8 mouse cellular contexts compared by ENCODE assay signal in genomic region chr8:110845821-110846404, GRCm38 (mm10). TPM values are rescaled to one million over a fixed set of nuclear protein-coding genes. Genes with fewer than 3 reads are reported as not detected.
DNase-seq lines count a peak whose midpoint lies in the region; ATAC-seq and TF ChIP-seq lines count a peak whose summit lies in the region.

No protein-coding gene starts in this region.

- no peaks in the 10 kb centered on the region for H3K9me3 ChIP-seq in lung, postnatal 0 days (ENCODE audit: low read length)
- H3K9me3 ChIP-seq in heart, postnatal 0 days (replicated peaks; ENCODE audit: control insufficient read depth, low read length): no peaks in the 10 kb centered on the region
- no peaks in the 10 kb centered on the region for H3K9me3 ChIP-seq in midbrain, embryonic 10.5 days (replicated peaks)

- H3K27me3 ChIP-seq in lung, postnatal 0 days (replicated peaks; ENCODE audit: insufficient read depth, low read length): no peaks in the 10 kb centered on the region
- H3K27me3 ChIP-seq in heart, postnatal 0 days (ENCODE audit: control insufficient read depth, insufficient read depth, low read length): no peaks in the 10 kb centered on the region
- H3K27me3 ChIP-seq in midbrain, embryonic 10.5 days (ENCODE audit: low read depth, poor library complexity, severe bottlenecking): no peaks in the 10 kb centered on the region

- no peaks in the 10 kb centered on the region; the same call in 1 of the 2 replicates for H3K4me1 ChIP-seq in lung, postnatal 0 days (ENCODE audit: insufficient read depth, low read depth, low read length)
- H3K4me1 ChIP-seq in heart, postnatal 0 days (ENCODE audit: control insufficient read depth, insufficient read depth): peaks cover 18% of the 10 kb centered on the region
- peaks cover 26% of the 10 kb centered on the region for H3K4me1 ChIP-seq in midbrain, embryonic 10.5 days

- TF ChIP-seq CTCF in lung, postnatal 0 days (IDR thresholded peaks at IDR 0.05): no peak
- TF ChIP-seq CTCF in heart, postnatal 0 days (IDR thresholded peaks at IDR 0.05; ENCODE audit: low read depth): no peak

- peak; percentile 33 for DNase-seq in lung, postnatal 0 days (ENCODE audit: low spot score)
- no peak for DNase-seq in lung, postnatal 36 days
- DNase-seq in c-Kit-positive CD71-negative TER-119-negative erythroid progenitor cells, embryonic 14.5 days (ENCODE audit: low read depth): peak; percentile 7
- DNase-seq in heart, postnatal 0 days (ENCODE audit: low spot score): peak; percentile 6
- DNase-seq in midbrain, embryonic 10.5 days (ENCODE audit: low spot score): no peak
- DNase-seq in ovary, postnatal 14 days (ENCODE audit: low spot score): no peak
- no peak for DNase-seq in frontal cortex, postnatal 25 days (ENCODE audit: low spot score in 2 of 2)
- DNase-seq in layer of hippocampus, postnatal 14 days (ENCODE audit: low spot score in 2 of 2): no peak

- peak overlapping the region; percentile 87 for H3K27ac ChIP-seq in lung, postnatal 0 days (ENCODE audit: low read length)
- peak overlapping the region; percentile 85 for H3K27ac ChIP-seq in heart, postnatal 0 days (ENCODE audit: low read depth)
- peak overlapping the region; percentile 98 for H3K27ac ChIP-seq in midbrain, embryonic 10.5 days (replicated peaks)

- no peak for TF ChIP-seq EP300 in lung, postnatal 0 days (IDR thresholded peaks at IDR 0.05)
- TF ChIP-seq EP300 in heart, postnatal 0 days (IDR thresholded peaks at IDR 0.05; ENCODE audit: low read depth): no peak

- no peak for ATAC-seq in lung, postnatal 0 days
- no peak for ATAC-seq in heart, postnatal 0 days (ENCODE audit: insufficient read depth, low read depth)

- peak overlapping the region; percentile 60 for H3K4me2 ChIP-seq in lung, postnatal 0 days (replicated peaks; ENCODE audit: low read depth, low read length)
- H3K4me2 ChIP-seq in heart, postnatal 0 days (ENCODE audit: low read depth, low read length): peak overlapping the region; percentile 83

- H3K9ac ChIP-seq in lung, postnatal 0 days (replicated peaks; ENCODE audit: low read depth): peak overlapping the region; percentile 85
- peak overlapping the region; percentile 78 for H3K9ac ChIP-seq in heart, postnatal 0 days (replicated peaks; ENCODE audit: low read depth, low read length)

- WGBS in lung, postnatal 0 days: 2% methylated on average over 17 of the region's 17 CpGs
- WGBS in heart, postnatal 0 days: 2% methylated on average over 17 of the region's 17 CpGs
- WGBS in midbrain, embryonic 10.5 days: 15% methylated on average over 17 of the region's 17 CpGs

- H3K4me3 ChIP-seq in lung, postnatal 0 days (ENCODE audit: low read depth, low read length): peak overlapping the region; percentile 79
- H3K4me3 ChIP-seq in heart, postnatal 0 days (ENCODE audit: low read depth, low read length): peak overlapping the region; percentile 65
- H3K4me3 ChIP-seq in midbrain, embryonic 10.5 days: peak overlapping the region; percentile 94

- H3K36me3 ChIP-seq in lung, postnatal 0 days (ENCODE audit: insufficient read depth, low read length): peaks cover 24% of the 10 kb centered on the region
- H3K36me3 ChIP-seq in heart, postnatal 0 days (replicated peaks; ENCODE audit: control insufficient read depth, insufficient read depth, low read length): peaks cover 49% of the 10 kb centered on the region
- peaks cover 57% of the 10 kb centered on the region for H3K36me3 ChIP-seq in midbrain, embryonic 10.5 days

RNA-seq across cellular contexts. Expression of gene Cog4, which starts 0.5 kb away (rescaled TPM):
- 43.3 and 46.4 TPM in 2 replicates for polyA plus RNA-seq in lung, postnatal 0 days (2015; fragmentation: Nextera tagmentation; extraction: Ambion mirVana)
- total RNA-seq in heart, postnatal 0 days (2014; rRNA removed; ENCODE audit: low replicate concordance): 47.2 and 66.3 TPM in 2 replicates
- 54.2 and 55.8 TPM in 2 replicates for polyA plus RNA-seq in heart, postnatal 0 days (2015; fragmentation: Nextera tagmentation; extraction: Ambion mirVana)
- 75.4 and 78.2 TPM in 2 replicates for polyA plus RNA-seq in midbrain, embryonic 10.5 days (2016; fragmentation: Nextera tagmentation; extraction: Ambion mirVana)
- 10 to 100 TPM; 60.8 to 65.7 TPM for total RNA-seq in layer of hippocampus, postnatal 14 days (2021)

RNA-seq across cellular contexts. Expression of gene Sf3b3, which starts 0.7 kb away (rescaled TPM):
- 41.1 and 45.3 TPM in 2 replicates for polyA plus RNA-seq in lung, postnatal 0 days (2015; fragmentation: Nextera tagmentation; extraction: Ambion mirVana)
- total RNA-seq in heart, postnatal 0 days (2014; rRNA removed; ENCODE audit: low replicate concordance): 47.3 and 68.3 TPM in 2 replicates
- 32.5 and 32.9 TPM in 2 replicates for polyA plus RNA-seq in heart, postnatal 0 days (2015; fragmentation: Nextera tagmentation; extraction: Ambion mirVana)
- polyA plus RNA-seq in midbrain, embryonic 10.5 days (2016; fragmentation: Nextera tagmentation; extraction: Ambion mirVana): 222 and 225 TPM in 2 replicates
- total RNA-seq in layer of hippocampus, postnatal 14 days (2021): 10 to 100 TPM; 59.2 to 61.3 TPM

RNA-seq across cellular contexts. Expression of gene Il34, which starts 40.2 kb away (rescaled TPM):
- polyA plus RNA-seq in lung, postnatal 0 days (2015; fragmentation: Nextera tagmentation; extraction: Ambion mirVana): 23.3 and 29.6 TPM in 2 replicates
- total RNA-seq in heart, postnatal 0 days (2014; rRNA removed; ENCODE audit: low replicate concordance): 3.2 and 3.9 TPM in 2 replicates
- polyA plus RNA-seq in heart, postnatal 0 days (2015; fragmentation: Nextera tagmentation; extraction: Ambion mirVana): 1.1 and 1.4 TPM in 2 replicates
- 0.20 and 0.51 TPM in 2 replicates for polyA plus RNA-seq in midbrain, embryonic 10.5 days (2016; fragmentation: Nextera tagmentation; extraction: Ambion mirVana)
- total RNA-seq in layer of hippocampus, postnatal 14 days (2021): 10 to 100 TPM; 65.2 to 75.8 TPM

RNA-seq across cellular contexts. Expression of gene Fuk, which starts 56.4 kb away (rescaled TPM):
- 6.2 and 6.7 TPM in 2 replicates for polyA plus RNA-seq in lung, postnatal 0 days (2015; fragmentation: Nextera tagmentation; extraction: Ambion mirVana)
- 10.8 and 14.8 TPM in 2 replicates for total RNA-seq in heart, postnatal 0 days (2014; rRNA removed; ENCODE audit: low replicate concordance)
- 3.6 and 3.7 TPM in 2 replicates for polyA plus RNA-seq in heart, postnatal 0 days (2015; fragmentation: Nextera tagmentation; extraction: Ambion mirVana)
- 12.2 and 12.7 TPM in 2 replicates for polyA plus RNA-seq in midbrain, embryonic 10.5 days (2016; fragmentation: Nextera tagmentation; extraction: Ambion mirVana)
- 10 to 100 TPM; 16.9 to 18.1 TPM for total RNA-seq in layer of hippocampus, postnatal 14 days (2021)

Comparison
In these comparisons a context has a peak if more than half of its experiments do, and no peak if none do; other contexts are left out.
1. DNase-seq: peak in lung, postnatal 0 days (single experiment), c-Kit-positive CD71-negative TER-119-negative erythroid progenitor cells, embryonic 14.5 days (single experiment) and heart, postnatal 0 days (single experiment); none in lung, postnatal 36 days (single experiment), midbrain, embryonic 10.5 days (single experiment), ovary, postnatal 14 days (single experiment), frontal cortex, postnatal 25 days (0 of 2) and layer of hippocampus, postnatal 14 days (0 of 2).
2. RNA of gene Il34, which starts 40.2 kb away (polyA plus RNA-seq): 23.3 to 29.6 TPM in lung, postnatal 0 days; 1.1 to 1.4 TPM in heart, postnatal 0 days and 0.20 to 0.51 TPM in midbrain, embryonic 10.5 days; every median in the first group is over 10 times any median in the second.
3. Peak in every context shown above with its lines, with median percentiles within 50 percentile points of each other: H3K27ac ChIP-seq and H3K4me3 ChIP-seq.